Mouse (Mus musculus) ovary, postnatal 10 days (tissue): ENCODE data around the gene Stk24.
"Not testable (repeated sequence)": the region's sequence is repeated elsewhere in the genome, so short reads cannot be mapped to it uniquely, and the experiment has no call there.

ENCODE experiments used
- DNase-seq: peaks from one replicate; pipeline ENCODE4 v3.0.0; 2022; ENCODE audit warnings: low spot score

Stk24 gene

DNA sequence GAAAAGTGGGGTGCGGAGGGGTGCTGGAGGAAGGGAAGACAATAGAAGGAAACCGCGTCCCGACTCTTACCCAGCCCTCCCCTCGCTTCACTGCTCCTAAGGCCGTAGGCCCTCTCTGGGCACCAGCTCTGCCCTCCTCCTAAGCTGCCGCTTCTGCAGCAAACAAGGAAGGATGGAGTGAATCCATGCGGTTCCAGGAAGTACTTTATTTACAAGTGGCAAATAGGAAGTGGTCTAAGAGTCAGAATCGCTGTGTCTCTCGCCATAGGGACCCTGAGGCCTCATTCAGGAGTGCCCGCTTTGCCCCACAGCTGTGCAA, at the start of gene Stk24:
Stk24 (minus strand) TSS at position 185 of the 319 bp plus-strand sequence.
- DNase-seq, result no peak

- DNase-seq, result no peak
These were observed 48.3 kb upstream of the Stk24 start for GRCm38 (mm10) chr14:121428148-121428547.

DNA sequence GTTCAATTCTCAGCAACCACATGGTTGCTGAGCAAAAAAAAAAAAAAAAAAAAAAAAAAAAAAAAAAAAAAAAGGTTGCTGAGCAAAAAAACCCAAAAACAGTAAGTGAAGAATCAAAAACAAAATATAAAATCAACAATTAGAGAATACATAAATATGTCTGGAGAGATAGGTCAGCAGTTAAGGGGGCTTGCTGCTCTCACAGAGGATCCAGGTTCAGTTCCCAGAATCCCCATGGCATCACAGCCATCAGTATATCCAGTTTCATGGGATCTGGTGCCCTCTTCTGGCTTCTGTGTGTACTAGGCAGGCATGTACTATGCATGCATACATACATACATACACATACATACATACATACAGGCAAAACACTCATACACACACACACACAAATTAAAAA, 46.9 kb upstream of the Stk24 start:
- no peak for DNase-seq

GRCm38 (mm10) chr14:121425004-121425793, 45.4 kb upstream of the Stk24 start:
- no peak for DNase-seq

GRCm38 (mm10) chr14:121423341-121423751, 43.5 kb upstream of the Stk24 start:
- no peak for DNase-seq

GRCm38 (mm10) chr14:121422664-121423340, 43.0 kb upstream of the Stk24 start:
- no peak for DNase-seq

DNA sequence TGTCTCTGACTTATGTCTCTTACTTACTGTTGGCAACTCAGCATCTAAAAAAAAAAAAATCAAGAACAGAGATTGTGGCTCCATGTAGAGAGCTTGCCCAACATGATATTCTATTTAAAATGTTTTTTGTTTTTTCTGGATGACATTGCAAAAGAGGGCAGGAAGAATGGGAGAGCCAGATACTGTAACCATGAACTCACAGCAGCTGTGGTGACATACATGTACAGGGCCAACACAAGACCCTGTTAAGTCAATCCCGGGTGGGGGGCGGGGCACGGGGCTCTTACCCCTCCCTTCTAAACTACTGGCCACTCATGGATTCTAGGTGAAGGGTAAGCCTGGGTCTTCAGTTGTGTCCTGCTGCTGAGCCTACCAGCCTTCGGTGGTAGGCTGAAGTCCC, 42.2 kb upstream of the Stk24 start:
- DNase-seq, result no peak

DNA sequence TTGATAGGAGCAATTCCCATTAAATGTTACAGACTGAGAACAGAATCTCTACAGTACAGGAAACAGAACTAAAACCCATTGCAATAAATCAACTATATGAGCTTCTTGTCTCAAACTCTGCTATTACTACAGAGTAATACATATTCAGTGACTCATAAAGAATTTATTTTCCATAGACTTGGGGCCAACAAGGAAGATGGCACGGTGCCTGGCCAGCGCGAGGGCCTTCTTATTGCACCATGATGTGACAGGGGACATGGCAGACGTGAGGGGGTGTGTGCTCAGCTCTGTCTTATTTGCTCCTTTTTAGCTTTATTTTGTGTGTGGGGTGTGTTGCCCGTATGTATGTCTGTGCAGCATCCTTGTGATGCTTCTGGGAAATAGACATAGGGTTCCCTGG, 37.8 kb upstream of the Stk24 start:
- DNase-seq, result no peak

- DNase-seq, result no peak
These were observed 37.0 kb upstream of the Stk24 start for GRCm38 (mm10) chr14:121416626-121417319.

- DNase-seq, result no peak
These were observed 34.9 kb upstream of the Stk24 start for GRCm38 (mm10) chr14:121414635-121415241.

- not testable (repeated sequence) for DNase-seq
These were observed 33.9 kb upstream of the Stk24 start for GRCm38 (mm10) chr14:121413726-121414125.

- no peak for DNase-seq
These were observed 29.1 kb upstream of the Stk24 start for GRCm38 (mm10) chr14:121408944-121409343.

GRCm38 (mm10) chr14:121406943-121407342, 27.1 kb upstream of the Stk24 start:
- no peak for DNase-seq

DNA sequence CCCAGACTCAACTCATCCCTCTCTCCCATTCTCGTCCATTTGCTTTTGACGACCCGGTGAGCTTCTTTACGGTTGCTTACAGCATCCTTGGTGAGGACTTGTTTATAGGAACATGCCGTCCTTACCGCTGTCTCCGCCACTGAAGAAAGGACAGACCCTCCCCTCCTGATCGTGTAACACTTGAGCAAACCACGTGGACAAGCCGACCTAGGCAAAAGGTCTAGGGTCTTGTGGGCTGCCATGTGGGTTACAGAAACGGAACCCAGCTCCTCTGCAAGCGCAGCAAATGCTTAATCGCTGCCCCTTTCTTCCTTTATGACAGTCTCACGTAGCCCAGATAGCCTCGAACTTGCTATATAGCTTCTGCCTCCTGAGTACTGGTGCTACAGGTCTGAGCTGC, 25.7 kb upstream of the Stk24 start:
- DNase-seq, result no peak

GRCm38 (mm10) chr14:121405120-121405519, 25.3 kb upstream of the Stk24 start:
- no peak for DNase-seq

GRCm38 (mm10) chr14:121399676-121400075, 19.9 kb upstream of the Stk24 start:
- no peak for DNase-seq

GRCm38 (mm10) chr14:121397471-121397870, 17.7 kb upstream of the Stk24 start:
- DNase-seq, result no peak

DNA sequence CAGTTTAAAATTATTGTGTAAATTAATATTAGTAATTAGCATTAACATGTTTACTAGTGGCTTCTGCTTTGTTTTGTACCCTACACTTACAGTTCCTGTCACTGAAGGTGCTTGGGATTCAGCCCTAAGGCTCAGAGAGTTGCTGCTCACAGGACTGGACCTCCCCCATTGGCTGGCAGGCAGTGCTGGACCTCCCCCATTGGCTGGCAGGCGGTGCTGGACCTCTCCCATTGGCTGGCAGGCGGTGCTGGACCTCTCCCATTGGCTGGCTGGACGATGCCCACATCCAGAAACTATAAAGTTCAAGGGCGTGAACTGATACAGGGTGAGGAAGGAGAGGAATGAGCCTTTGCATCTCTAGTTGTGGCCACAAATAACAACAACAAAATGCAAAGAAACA, 15.3 kb upstream of the Stk24 start:
- no peak for DNase-seq

DNA sequence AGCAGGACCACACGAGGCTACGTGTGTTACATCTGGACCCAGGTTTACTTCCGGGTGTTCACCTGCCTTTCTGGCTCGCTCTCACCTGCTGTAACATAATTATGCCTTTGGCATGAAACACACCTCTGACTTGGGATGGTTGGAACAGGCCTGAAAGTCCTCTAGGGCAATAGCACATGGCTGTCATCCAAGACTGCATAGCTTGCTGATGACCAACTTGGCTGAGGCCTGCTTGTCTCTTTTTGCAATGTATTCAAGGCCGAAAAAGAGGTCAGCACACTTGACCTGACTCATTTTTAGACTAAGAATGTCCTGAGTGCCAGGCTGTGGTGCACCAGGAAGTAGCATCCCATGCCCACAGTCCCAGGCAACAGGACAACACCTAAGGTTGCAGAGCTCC, 12.1 kb upstream of the Stk24 start:
- no peak for DNase-seq

GRCm38 (mm10) chr14:121387760-121388159, 7.9 kb upstream of the Stk24 start:
- DNase-seq, result no peak

DNA sequence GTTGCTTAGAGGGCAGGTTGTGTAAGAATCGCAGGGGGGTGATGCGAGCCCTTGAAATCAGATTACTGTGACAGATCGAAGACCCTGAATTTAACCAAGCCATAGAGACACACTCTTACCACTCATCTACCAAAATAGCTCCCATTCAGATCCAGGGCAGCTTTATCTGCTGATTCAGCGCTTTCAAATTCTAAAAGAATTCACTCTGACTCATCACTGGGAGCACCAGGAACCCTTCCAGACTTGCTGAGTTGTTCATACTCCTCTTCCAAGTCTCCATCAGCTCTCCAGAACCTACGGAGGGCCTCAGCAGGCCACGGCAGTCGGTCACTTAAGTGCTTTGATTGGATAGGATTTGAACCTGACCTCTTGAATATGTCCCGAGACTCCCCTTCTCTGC, 5.6 kb upstream of the Stk24 start:
- no peak for DNase-seq

GRCm38 (mm10) chr14:121383801-121384200, 4.0 kb upstream of the Stk24 start:
- DNase-seq, result no peak
